Mouse (Mus musculus) cerebellum, adult 2 months (tissue): ENCODE results near the gene Comt. TPM values are rescaled to one million over a fixed set of nuclear protein-coding genes. Genes with fewer than 3 reads are reported as not detected.

ENCODE experiments used
- DNase-seq, 2 experiments: peaks; one replicate each; pipeline ENCODE4 v3.0.0; 2021
- H3K27ac ChIP-seq: fragments of 200-500 bp; 2 replicates; pipeline ENCODE4 v1.5.1; 2012; ENCODE audit warnings: low read length, control low read depth, inconsistent platforms; ENCODE audit not compliant: insufficient read depth
- H3K27me3 ChIP-seq: fragments of 200-500 bp; 2 replicates; pipeline ENCODE4 v1.6.1; 2012; ENCODE audit warnings: inconsistent platforms, mild to moderate bottlenecking, low read length, moderate library complexity; ENCODE audit not compliant: control insufficient read depth, insufficient read depth
- H3K4me1 ChIP-seq: fragments of 200-500 bp; 2 replicates; pipeline ENCODE4 v1.6.1; 2011; ENCODE audit warnings: low read length; ENCODE audit not compliant: control insufficient read depth, insufficient read depth
- H3K4me3 ChIP-seq: fragments of 200-500 bp; replicated peaks from 2 replicates; pipeline ENCODE3; 2011; ENCODE audit warnings: mild to moderate bottlenecking, low read depth, low read length, control low read depth; ENCODE audit not compliant: insufficient read depth
- CTCF ChIP-seq: fragments of 200-500 bp; IDR thresholded peaks from 2 replicates; pipeline ENCODE4 v1.5.1; 2011; ENCODE audit warnings: low read depth, mild to moderate bottlenecking, control low read depth, low read length, moderate library complexity, borderline replicate concordance; ENCODE audit not compliant: insufficient read depth
- POLR2A ChIP-seq: fragments of 200-500 bp; IDR thresholded peaks from 2 replicates; pipeline ENCODE4 v1.6.1; 2011; ENCODE audit warnings: low read length, control low read depth, borderline replicate concordance; ENCODE audit not compliant: insufficient read depth
- whole genome bisulfite sequencing: fragments of 180-500 bp; shearing (Covaris S2); methylation state at CpG from one replicate; pipeline ENCODE4 v1.1.7; 2018; 5-methylcytosine and 5-hydroxymethylcytosine counted together
- polyA plus RNA-seq: library from polyadenylated mRNA; depleted of rRNA; stranded (reverse); fragments of >200 nt; gene quantifications from 2 replicates; pipeline ENCODE4 v1.2.3, GENCODE M21; 2012

The Comt gene
- polyA plus RNA-seq, 1 experiment: 145 TPM

- TF ChIP-seq CTCF: no peak
- TF ChIP-seq POLR2A: no peak
- Histone ChIP-seq H3K27me3 (no peaks in the 10 kb centered on the region), H3K4me1 (no peaks in the 10 kb centered on the region), H3K4me3 (no peak overlapping the region), H3K27ac (no peak overlapping the region)
- DNase-seq: no peak
- WGBS: 58% methylated on average over 9 of the region's 9 CpGs
Measured at GRCm38 (mm10) chr16:18462031-18462430, 35.4 kb upstream of the Comt start.

DNA sequence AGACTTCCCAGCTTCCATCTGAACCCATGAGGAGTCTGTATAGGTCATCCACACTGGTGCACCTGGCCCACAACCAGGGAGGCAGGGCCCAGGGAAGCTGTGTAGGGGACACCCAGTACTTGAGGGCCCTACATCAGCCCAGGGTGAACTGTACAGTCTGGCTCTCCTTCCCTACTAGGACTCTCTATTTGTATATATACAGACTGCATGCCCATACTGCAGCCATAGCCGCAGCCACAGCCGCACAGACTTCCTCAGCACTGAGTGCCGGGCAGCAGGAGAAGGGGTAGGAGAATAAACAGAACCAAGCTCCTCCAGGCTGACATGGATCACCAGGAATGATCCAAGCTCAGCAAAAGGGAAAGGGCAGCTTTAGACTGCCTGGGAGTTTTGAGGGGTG lies 34.2 kb upstream of the Comt start:
- H3K27ac ChIP-seq: no peak overlapping the region
- no peak for DNase-seq
- TF ChIP-seq POLR2A (no peak), CTCF (no peak)
- H3K27me3 ChIP-seq: no peaks in the 10 kb centered on the region
- no peak overlapping the region for H3K4me3 ChIP-seq
- no peaks in the 10 kb centered on the region for H3K4me1 ChIP-seq
- WGBS: 94% methylated on average over 3 of the region's 3 CpGs

DNA sequence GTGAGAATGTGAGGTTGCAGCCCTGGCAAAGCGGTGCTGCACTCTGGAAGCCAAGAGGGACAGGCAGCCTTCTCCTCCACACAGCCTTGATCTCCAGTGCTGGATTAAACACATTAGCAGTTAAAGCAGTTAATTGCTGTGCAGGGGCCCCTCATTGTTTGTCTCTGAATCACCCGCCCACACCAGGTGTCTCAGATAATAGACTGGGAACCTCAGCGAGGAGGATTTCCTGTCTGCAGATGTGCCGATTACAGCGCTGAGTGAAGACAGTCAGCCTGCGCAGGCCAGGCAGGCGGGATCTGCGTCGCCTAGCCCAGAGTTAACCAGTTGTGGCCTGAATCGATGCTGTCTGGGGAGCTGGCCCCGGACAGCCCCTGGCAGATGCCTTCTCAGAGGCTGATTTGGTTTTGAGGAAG lies 33.3 kb upstream of the Comt start:
- Histone ChIP-seq H3K4me3 (no peak overlapping the region), H3K27ac (no peak overlapping the region), H3K4me1 (no peaks in the 10 kb centered on the region), H3K27me3 (no peaks in the 10 kb centered on the region)
- 38% methylated on average over 11 of the region's 11 CpGs for WGBS
- DNase-seq: no peak
- TF ChIP-seq CTCF (no peak), POLR2A (no peak)

- Histone ChIP-seq H3K27ac (no peak overlapping the region), H3K4me3 (no peak overlapping the region), H3K4me1 (no peaks in the 10 kb centered on the region), H3K27me3 (no peaks in the 10 kb centered on the region)
- TF ChIP-seq CTCF (no peak), POLR2A (no peak)
- 53% methylated on average over 12 of the region's 12 CpGs for WGBS
- DNase-seq: no peak
Measured at GRCm38 (mm10) chr16:18459335-18459954, 32.8 kb upstream of the Comt start.

DNA sequence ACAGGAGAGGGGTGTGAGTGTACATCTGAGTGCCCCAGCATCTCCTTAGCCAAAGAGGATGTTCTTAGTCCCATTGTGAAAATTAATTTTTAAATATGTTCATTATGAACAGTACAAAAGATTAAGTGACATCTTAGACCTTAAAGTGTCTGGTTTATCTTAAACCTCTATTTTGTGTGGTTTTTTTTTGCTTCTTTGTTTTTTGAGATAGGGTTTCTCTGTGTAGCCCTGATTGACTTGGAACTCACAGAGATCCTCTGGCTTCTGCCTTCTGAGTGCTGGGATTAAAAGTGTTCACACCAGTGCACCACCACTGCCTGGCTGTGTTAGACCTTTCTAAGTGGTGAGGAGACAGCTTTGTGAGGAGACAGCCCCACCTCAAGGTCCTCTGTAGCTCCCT lies 32.0 kb upstream of the Comt start:
- Histone ChIP-seq H3K4me3 (no peak overlapping the region), H3K27ac (no peak overlapping the region), H3K4me1 (peaks cover 3% of the 10 kb centered on the region; the same call in 1 of the 2 replicates), H3K27me3 (no peaks in the 10 kb centered on the region)
- TF ChIP-seq CTCF (no peak), POLR2A (no peak)
- DNase-seq: no peak

DNA sequence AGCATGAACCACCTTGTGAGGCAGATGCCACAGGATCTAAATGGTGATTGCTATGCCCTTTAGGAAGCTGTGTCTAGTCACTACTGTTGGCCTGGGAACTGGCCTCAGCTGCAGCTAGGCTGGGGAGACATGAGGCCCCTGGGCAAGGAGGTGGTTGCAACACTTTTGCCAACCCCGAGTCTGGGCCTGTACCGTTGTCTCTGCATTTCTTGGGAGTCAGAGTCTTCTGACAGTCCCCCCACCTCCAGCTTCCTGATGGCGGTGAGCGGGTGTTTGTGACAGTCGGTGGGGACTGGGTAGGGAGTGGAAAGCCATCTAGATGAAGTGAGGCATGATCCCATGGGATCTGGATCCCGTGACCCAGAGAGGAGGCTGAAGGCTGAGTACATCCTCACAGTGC lies 28.8 kb upstream of the Comt start:
- no peak for DNase-seq
- Histone ChIP-seq H3K27ac (no peak overlapping the region), H3K4me1 (peaks cover 33% of the 10 kb centered on the region), H3K27me3 (no peaks in the 10 kb centered on the region), H3K4me3 (no peak overlapping the region)
- TF ChIP-seq CTCF (no peak), POLR2A (no peak)
- 63% methylated on average over 6 of the region's 6 CpGs for WGBS

DNA sequence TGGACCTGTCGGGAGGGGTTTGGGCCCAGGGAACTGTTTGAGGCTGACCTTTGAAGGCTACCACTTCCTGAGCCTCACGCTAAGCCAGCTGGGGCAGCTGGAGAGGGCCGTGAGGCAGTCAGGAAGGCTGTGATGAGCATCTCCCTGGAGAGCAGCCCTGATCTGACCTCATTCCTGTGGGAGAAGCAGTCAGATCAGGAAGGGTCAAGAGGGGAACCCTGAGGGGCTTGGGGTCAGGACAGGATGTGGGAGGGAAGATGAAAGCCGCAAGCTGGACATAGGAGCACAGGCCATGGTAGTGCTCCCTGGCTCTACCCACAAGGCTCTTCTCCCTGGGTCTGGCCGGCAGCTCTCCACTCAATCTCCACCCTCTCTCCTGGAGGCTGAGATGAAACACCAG lies 27.2 kb upstream of the Comt start:
- WGBS: 85% methylated on average over 5 of the region's 5 CpGs

DNA sequence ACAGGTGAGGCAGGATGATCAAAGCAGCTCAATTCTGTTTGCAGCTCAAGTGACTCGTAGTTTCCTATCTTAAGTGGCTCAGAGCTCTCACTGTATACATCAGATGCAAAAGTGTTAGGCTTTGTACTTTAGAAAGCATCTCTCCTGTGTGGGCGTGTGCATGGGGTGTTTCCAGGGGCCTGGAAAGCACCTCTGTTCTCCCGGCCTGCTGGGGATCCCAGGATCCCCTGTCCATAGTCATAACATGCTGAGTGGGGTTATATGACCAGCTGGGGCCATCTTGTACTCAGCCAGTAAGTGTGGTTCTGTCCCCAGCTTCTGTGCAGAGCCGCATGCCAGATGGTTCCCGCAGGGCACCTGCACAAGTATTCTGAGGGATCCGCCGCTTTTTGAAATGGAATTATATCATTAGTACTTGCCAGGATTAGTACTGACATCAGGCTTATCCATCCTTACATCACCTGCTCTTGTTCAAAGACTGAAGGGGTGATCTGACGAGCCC lies 25.8 kb upstream of the Comt start:
- WGBS: 23% methylated on average over 8 of the region's 8 CpGs
- H3K4me1 ChIP-seq: peaks cover 33% of the 10 kb centered on the region
- peak; percentile 40 to 47 for DNase-seq
- no peak overlapping the region for H3K4me3 ChIP-seq
- H3K27ac ChIP-seq: 0 out of 2 replicates have a peak overlapping the region, but pooled peaks have one; percentile 8
- no peaks in the 10 kb centered on the region for H3K27me3 ChIP-seq
- TF ChIP-seq POLR2A: no peak
- TF ChIP-seq CTCF: no peak

More for the DNA sequence above, 27.2 kb upstream of the Comt start:
- Histone ChIP-seq H3K4me1 (peaks cover 33% of the 10 kb centered on the region), H3K27me3 (no peaks in the 10 kb centered on the region), H3K4me3 (no peak overlapping the region), H3K27ac (no peak overlapping the region)
- TF ChIP-seq POLR2A (no peak), CTCF (no peak)
- no peak for DNase-seq
